9 mouse cellular contexts compared by ENCODE assay signal in genomic region chr15:99343414-99344147, GRCm38 (mm10). TPM values are rescaled to one million over a fixed set of nuclear protein-coding genes. Genes with fewer than 3 reads are reported as not detected.
DNase-seq lines count a peak whose midpoint lies in the region; ATAC-seq lines count a peak whose summit lies in the region.
"Had no signal": no experiment of that assay in that cellular context is flagged by ENCODE, and none has a peak within 500 bp of the region (broad histone marks: within the 10 kb centered on the region; RNA-seq: fewer than 3 reads in every experiment).

No protein-coding gene starts in this region.

- no peak overlapping the region for H3K4me2 ChIP-seq in hindbrain, embryonic 11.5 days (replicated peaks; ENCODE audit: low read depth, low read length)

- H3K27me3 ChIP-seq in hindbrain, embryonic 11.5 days (ENCODE audit: control insufficient read depth, insufficient read depth, low read length) = no peaks in the 10 kb centered on the region

- no peak overlapping the region for H3K9ac ChIP-seq in hindbrain, embryonic 11.5 days (ENCODE audit: low read depth, low read length)
- H3K9ac ChIP-seq: liver, embryonic 14.5 days had no signal

- H3K27ac ChIP-seq in hindbrain, embryonic 11.5 days (ENCODE audit: low read depth, low read length) = peak overlapping the region; percentile 36; the same call in 1 of the 2 replicates
- H3K27ac ChIP-seq: liver, embryonic 14.5 days had no signal

- H3K9me3 ChIP-seq in hindbrain, embryonic 11.5 days (ENCODE audit: control insufficient read depth, low read length) = no peaks in the 10 kb centered on the region

- no peaks in the 10 kb centered on the region for H3K36me3 ChIP-seq in hindbrain, embryonic 11.5 days (ENCODE audit: control insufficient read depth, insufficient read depth, low read length)

- no peak overlapping the region for H3K4me3 ChIP-seq in hindbrain, embryonic 11.5 days (ENCODE audit: low read depth, low read length)

- DNase-seq in ovary, postnatal 36 days (ENCODE audit: low spot score) = peak; percentile 25
- DNase-seq in ovary, adult 18-20 months (ENCODE audit: low spot score) = no peak
- DNase-seq in frontal cortex, postnatal 10 days (ENCODE audit: low spot score in 2 of 2) = peak; percentile 43 to 52
- no peak for DNase-seq in hindbrain, embryonic 11.5 days (ENCODE audit: low spot score)
- peak; percentile 60 to 83 for DNase-seq in left cerebral cortex, postnatal 25 days (ENCODE audit: low spot score in 2 of 2)
- DNase-seq in right cerebral cortex, adult 2 months (ENCODE audit: low spot score in 2 of 2) = peak; percentile 56 to 62
- no peak for DNase-seq in ovary, postnatal 14 days (ENCODE audit: low spot score)
- DNase-seq in c-Kit-positive CD71-positive TER-119-positive erythroid progenitor cells, embryonic 14.5 days (ENCODE audit: low spot score) = no peak

- intact Hi-C loops in left cerebral cortex, postnatal 25 days (cut with DNase I) = loop anchor here (2.0 kb wide), 1 partner anchor 17 kb away; no protein-coding TSS in a partner anchor

- ATAC-seq in hindbrain, embryonic 11.5 days (ENCODE audit: low FRiP score) = no peak

- H3K4me1 ChIP-seq in hindbrain, embryonic 11.5 days (replicated peaks; ENCODE audit: control insufficient read depth, insufficient read depth, low read length) = no peaks in the 10 kb centered on the region

- 56% methylated on average over 5 of the region's 5 CpGs for WGBS in hindbrain, embryonic 11.5 days

RNA-seq across cellular contexts. Expression of gene Fmnl3, which starts 26.7 kb away (rescaled TPM):
- 10.5 and 11.4 TPM in 2 replicates for polyA plus RNA-seq in hindbrain, embryonic 11.5 days (2014; fragmentation: Nextera tagmentation; extraction: Ambion mirVana)
- total RNA-seq in left cerebral cortex, postnatal 25 days (2021) = 10 to 100 TPM in 1 of 2 experiments, 1 to 10 TPM in 1; 9.5 to 10.7 TPM

RNA-seq across cellular contexts. Expression of gene Fam186b, which starts 47.9 kb away (rescaled TPM):
- polyA plus RNA-seq in hindbrain, embryonic 11.5 days (2014; fragmentation: Nextera tagmentation; extraction: Ambion mirVana) = 0.22 and 0.29 TPM in 2 replicates
- total RNA-seq in left cerebral cortex, postnatal 25 days (2021) = 1 to 10 TPM; 1.6 to 1.9 TPM

RNA-seq across cellular contexts. Expression of gene Prpf40b, which starts 48.7 kb away (rescaled TPM):
- 41.9 and 45.7 TPM in 2 replicates for polyA plus RNA-seq in hindbrain, embryonic 11.5 days (2014; fragmentation: Nextera tagmentation; extraction: Ambion mirVana)
- total RNA-seq in left cerebral cortex, postnatal 25 days (2021) = 10 to 100 TPM; 87.0 to 95.3 TPM

RNA-seq across cellular contexts. Expression of gene Tmbim6, which starts 49.1 kb away (rescaled TPM):
- 212 and 224 TPM in 2 replicates for polyA plus RNA-seq in hindbrain, embryonic 11.5 days (2014; fragmentation: Nextera tagmentation; extraction: Ambion mirVana)
- total RNA-seq in left cerebral cortex, postnatal 25 days (2021) = 100 to 1,000 TPM; 331 to 338 TPM

Comparison
In these comparisons a context has a peak if more than half of its experiments do, and no peak if none do; other contexts are left out.
1. DNase-seq: peak in ovary, postnatal 36 days (single experiment), frontal cortex, postnatal 10 days (2 of 2), left cerebral cortex, postnatal 25 days (2 of 2) and right cerebral cortex, adult 2 months (2 of 2); none in ovary, adult 18-20 months (single experiment), hindbrain, embryonic 11.5 days (single experiment), ovary, postnatal 14 days (single experiment) and c-Kit-positive CD71-positive TER-119-positive erythroid progenitor cells, embryonic 14.5 days (single experiment).